Mouse (Mus musculus) embryonic fibroblast, embryonic 13.5 days (primary cell): Measurements from ENCODE around the gene Gnb1. TPM values are rescaled to one million over a fixed set of nuclear protein-coding genes. Genes with fewer than 3 reads are reported as not detected.

Experiments used
- H3K27ac ChIP-seq: 2 replicates; pipeline ENCODE4 v1.5.1; 2012; ENCODE audit warnings: low read length, control low read depth, inconsistent platforms; ENCODE audit not compliant: insufficient read depth
- H3K4me1 ChIP-seq: 2 replicates; pipeline ENCODE4 v1.6.1; 2011; ENCODE audit warnings: low read length; ENCODE audit not compliant: control insufficient read depth, insufficient read depth
- H3K4me3 ChIP-seq: 2 replicates; pipeline ENCODE4 v1.5.1; 2011; ENCODE audit warnings: mild to moderate bottlenecking, control low read depth, low read length; ENCODE audit not compliant: insufficient read depth
- CTCF ChIP-seq: IDR thresholded peaks from 2 replicates; pipeline ENCODE4 v1.5.1; 2011; ENCODE audit warnings: mild to moderate bottlenecking, control low read depth, low read length, moderate library complexity, borderline replicate concordance; ENCODE audit not compliant: insufficient read depth
- POLR2A ChIP-seq: IDR thresholded peaks from 2 replicates; pipeline ENCODE4 v1.6.1; 2011; ENCODE audit warnings: low read depth, mild to moderate bottlenecking, control low read depth, low read length, moderate library complexity
- polyA plus RNA-seq: library from polyadenylated mRNA; stranded (reverse); fragments of >200 nt; gene quantifications from 2 replicates; pipeline ENCODE4 v1.2.4, GENCODE M21; 2011; ENCODE audit warnings: low read depth; ENCODE audit not compliant: missing spikeins, insufficient read length

The Gnb1 gene
- polyA plus RNA-seq, 1 experiment = 532 TPM

DNA sequence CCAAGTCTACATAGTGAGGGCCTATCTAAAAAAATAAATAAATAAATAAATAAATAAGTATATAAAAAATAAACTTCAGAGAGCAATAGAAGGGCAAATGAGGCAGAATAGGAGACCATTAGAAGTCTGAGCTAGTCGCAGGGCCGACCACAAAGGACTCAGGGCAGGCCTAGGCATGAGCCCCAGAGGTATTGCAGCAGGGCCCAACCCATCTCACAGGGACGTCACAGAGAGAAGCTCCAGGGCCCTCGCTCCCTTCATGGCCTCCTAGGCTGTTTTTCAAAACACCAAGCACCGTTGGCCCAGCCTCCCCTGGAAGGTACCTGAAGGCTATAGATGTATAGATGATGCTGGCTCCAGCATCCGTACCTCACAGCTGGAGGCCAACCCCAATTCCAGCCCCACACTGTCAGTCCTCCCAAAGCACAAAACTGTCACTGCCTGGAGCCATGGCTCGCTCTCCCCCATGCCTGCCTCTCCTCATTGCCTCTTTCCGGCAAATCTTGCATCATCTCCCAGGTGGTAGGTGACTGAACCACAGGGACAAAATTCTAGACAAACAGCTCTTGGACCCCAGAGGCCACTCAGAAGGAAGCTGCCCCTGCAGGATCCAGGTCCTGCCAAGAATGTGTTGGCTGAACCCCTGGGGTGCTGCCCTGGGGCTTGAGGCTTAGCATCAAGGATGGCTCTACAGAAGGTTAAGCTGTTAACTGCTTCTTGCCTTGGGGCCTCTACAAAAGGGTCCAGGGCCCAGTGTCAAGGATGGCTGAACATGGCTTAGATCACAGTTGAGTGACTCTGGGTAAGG, 8.2 kb upstream of the Gnb1 start:
- TF ChIP-seq POLR2A (no peak), CTCF (no peak)
- 0 out of 2 replicates have a peak, but pooled peaks cover 2% of the 10 kb centered on the region for H3K4me1 ChIP-seq
- no peak overlapping the region for H3K27ac ChIP-seq
- no peak overlapping the region for H3K4me3 ChIP-seq

DNA sequence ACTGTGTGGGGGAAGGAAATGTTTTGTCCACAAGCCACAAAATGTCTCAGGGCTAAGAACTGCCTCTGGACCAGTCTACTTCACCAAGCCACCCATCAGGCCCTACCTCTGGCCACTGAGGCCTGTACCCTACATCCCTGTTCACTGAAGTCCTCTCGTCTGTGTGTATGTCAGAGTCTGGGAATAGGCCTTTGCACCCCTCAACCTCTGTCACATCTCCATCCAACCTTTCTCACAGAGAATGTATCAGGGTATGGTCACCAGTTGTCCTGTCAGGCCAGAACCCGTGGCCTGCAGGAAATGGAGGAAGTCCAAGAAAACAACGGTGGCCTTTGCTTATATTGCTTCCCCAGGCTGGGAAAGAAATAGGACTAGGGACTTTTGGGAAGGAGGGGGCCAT, 5.6 kb upstream of the Gnb1 start:
- H3K27ac ChIP-seq = no peak overlapping the region
- peaks cover 5% of the 10 kb centered on the region; the same call in 1 of the 2 replicates for H3K4me1 ChIP-seq
- TF ChIP-seq CTCF = no peak
- no peak for TF ChIP-seq POLR2A
- H3K4me3 ChIP-seq = no peak overlapping the region

DNA sequence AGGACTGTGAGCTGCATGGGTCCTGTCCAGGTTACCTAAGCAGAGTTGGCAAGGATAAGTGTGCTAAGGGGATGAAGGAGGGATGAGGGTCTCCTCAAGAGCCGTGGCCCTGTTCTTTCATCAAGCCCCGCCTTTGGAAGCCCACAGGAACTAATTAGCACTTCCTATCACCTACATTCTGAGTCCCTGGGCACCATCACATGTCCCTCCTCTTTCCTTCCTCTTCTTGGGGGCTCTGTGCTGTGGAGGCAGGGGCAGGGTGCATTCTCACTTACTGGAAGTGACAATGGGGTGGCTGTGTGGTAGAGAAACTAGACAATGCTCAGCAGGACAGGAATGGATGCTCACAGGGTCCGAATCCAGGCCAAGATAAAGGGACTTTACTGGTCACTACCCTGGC, 3.4 kb upstream of the Gnb1 start:
- Histone ChIP-seq H3K4me3 (no peak overlapping the region), H3K27ac (peak overlapping the region; percentile 34), H3K4me1 (peaks cover 7% of the 10 kb centered on the region; the same call in 1 of the 2 replicates)
- TF ChIP-seq POLR2A = no peak
- no peak for TF ChIP-seq CTCF

DNA sequence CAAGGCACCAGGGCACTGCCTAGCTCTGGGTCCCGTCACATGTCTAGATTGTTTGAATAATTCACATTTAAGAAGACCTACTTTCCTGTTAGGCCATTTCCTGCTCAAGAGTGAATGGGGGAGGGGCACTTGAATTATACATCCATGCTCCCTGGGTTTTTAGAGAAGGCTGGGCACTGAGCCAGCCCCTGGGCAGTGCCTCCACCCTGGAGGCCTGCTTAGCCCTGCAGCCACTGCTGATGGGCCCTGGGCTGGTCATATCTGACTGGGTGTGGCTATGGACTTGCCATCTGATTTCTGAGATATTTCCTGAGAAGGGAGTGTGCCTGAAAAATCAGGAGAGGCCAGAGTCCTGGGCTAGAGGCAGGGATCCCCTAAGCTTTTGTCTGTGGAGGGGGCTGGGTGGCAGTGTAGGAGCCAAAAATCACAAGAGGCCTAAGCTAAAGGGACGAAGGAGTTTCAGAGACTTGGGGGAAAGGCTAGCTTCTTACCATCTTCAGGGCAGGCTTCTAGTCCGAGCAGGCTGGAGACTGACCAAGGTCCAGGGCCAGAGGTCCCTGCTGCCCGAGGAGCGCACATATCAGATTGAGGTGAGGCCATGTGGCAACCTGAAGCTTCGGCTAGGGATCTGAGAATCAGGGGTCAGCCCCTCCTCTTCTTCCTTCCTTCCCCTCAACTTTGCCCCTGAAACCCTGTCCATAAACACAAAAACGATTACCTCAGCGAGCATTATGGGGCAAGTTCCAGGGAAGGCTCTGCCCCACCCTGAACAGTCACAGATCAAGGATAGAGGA, 2.7 kb upstream of the Gnb1 start:
- TF ChIP-seq POLR2A (peak; percentile 58), CTCF (no peak)
- Histone ChIP-seq H3K4me1 (peaks cover 8% of the 10 kb centered on the region; the same call in 1 of the 2 replicates), H3K4me3 (no peak overlapping the region), H3K27ac (peak overlapping the region; percentile 62)

DNA sequence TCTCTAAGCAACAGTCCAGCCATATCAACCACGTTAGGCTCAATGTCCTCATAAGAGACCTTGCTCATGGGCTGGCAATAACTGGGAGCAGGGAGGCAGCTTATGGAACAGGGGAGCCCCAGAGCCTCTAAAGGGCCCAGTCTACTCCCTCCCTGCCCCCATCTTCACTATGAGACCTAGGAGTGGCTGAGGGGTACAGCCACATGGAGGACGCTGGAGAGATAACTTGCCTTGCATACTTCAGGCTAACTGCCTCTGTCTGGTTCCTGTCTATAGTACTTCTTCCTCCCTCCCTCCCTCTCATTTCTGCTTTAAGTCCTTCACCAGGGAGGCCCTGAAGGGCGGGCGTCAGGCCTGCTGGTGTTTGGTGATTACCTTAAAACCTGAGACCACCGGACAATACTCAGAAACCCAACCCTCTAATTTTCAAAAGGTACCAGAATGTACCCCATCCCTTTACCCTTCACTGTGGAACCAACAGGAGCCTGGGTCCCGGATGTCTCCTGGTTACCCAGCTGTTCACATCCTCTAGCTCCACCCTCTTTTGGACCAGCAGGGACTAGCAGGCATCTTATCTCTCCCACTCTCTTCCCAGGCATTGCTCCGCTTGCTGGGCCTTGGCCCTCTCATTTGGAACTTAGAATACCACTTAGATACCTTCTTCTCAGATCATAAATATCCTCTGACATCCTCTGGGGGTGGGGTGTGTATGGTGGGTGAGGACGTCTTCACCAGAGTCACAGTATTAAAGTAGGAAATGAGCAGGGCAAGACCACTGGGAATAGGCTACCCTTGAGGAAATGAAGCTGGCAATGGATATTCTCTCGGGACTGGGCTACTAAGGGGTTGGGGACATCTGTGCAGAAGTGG, 1.8 kb upstream of the Gnb1 start:
- no peak overlapping the region for H3K4me3 ChIP-seq
- peaks cover 9% of the 10 kb centered on the region; the same call in 1 of the 2 replicates for H3K4me1 ChIP-seq
- peak overlapping the region; percentile 62; the same call in 1 of the 2 replicates for H3K27ac ChIP-seq
- TF ChIP-seq POLR2A (no peak), CTCF (no peak)

DNA sequence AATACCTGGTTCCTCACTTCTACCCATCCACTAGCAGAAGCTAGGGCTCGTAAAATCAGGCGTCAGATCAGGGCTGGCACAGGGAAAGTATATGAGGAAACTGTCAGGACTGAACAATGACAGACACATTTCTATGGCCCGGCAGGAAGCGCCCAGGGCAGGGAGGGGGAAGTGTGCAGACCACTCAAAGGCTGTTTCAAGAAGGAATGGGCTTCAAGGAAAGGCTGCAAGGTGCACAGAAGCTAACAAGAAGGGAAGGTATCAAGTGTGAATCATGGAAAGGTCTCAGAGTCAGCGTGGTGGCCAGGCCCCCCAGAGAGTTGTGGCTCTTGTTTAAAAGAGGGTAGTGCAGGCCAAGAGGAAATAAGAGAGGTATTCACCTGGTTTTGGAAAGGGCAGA, 705 bp upstream of the Gnb1 start:
- Histone ChIP-seq H3K4me1 (peaks cover 9% of the 10 kb centered on the region; the same call in 1 of the 2 replicates), H3K4me3 (peak overlapping the region; percentile 52), H3K27ac (peak overlapping the region; percentile 20; the same call in 1 of the 2 replicates)
- TF ChIP-seq CTCF (no peak), POLR2A (no peak)

DNA sequence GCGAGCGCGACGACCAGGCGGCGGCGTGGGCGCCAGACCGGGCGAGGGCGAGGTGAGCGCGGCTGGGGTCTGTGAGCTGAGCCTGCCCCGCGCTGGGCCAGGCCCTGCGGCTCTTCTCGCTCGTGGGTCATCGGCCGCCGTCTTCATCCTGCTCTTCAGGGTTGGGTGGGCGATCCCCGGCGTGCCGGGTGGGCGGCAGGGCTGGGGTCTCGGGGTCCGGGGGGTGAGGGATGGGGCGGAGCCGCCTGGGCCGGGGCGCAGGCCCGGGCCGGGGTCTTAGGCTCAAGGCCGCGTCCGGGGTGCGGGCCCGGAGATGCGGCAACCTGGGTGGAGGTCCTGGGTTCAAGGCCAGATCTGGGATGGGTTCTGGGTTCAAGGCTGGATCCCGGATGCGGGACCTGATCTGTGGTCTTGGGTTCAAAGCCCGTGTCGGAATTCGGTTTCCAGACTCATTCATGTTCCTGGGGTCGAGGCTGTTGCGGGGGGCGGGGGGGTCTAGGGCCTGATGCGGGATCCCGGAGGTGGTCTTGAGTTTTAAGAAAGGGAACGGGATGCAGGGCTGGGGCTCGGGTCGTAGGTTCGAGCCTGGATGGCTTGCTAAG, 469 bp downstream of the Gnb1 start:
- Histone ChIP-seq H3K4me3 (peak overlapping the region; percentile 86), H3K27ac (peak overlapping the region; percentile 14), H3K4me1 (peaks cover 9% of the 10 kb centered on the region; the same call in 1 of the 2 replicates)
- TF ChIP-seq POLR2A = no peak
- TF ChIP-seq CTCF = no peak

DNA sequence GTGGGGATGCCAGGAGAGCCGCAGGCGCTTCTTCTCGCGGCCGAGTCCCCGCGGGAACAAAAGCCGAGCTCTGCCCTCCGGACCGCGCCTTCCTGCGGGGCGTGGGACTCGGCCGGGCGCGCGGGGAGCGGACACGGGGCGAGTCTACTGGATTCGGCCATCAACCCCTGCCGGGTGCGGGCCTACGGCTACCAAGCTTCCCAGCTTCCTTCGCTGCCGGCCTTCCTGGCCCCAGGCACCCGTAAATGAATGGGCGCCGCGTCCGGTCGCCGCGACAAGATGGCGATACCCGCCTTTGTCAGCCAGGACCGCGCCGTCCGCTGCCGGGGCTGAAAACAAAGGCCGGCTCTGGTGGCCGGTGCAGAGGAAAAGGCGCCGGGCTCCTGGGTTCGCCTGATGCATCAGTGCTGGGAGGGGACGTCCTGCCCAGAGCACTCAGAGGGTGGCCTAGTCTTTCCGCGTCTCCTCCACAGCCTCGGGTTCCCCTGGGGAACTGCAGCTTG, 1.0 kb downstream of the Gnb1 start:
- Histone ChIP-seq H3K27ac (peak overlapping the region; percentile 14), H3K4me1 (peaks cover 9% of the 10 kb centered on the region; the same call in 1 of the 2 replicates), H3K4me3 (peak overlapping the region; percentile 86)
- TF ChIP-seq POLR2A (no peak), CTCF (no peak)
